ENCODE assay signal across 21 mouse cellular contexts in genomic region chr7:112261121-112261520, GRCm38 (mm10). TPM values are rescaled to one million over a fixed set of nuclear protein-coding genes. Genes with fewer than 3 reads are reported as not detected.
DNase-seq lines count a peak whose midpoint lies in the region; ATAC-seq and TF ChIP-seq lines count a peak whose summit lies in the region.
"Had no signal": no experiment of that assay in that cellular context is flagged by ENCODE, and none has a peak within 500 bp of the region (broad histone marks: within the 10 kb centered on the region; RNA-seq: fewer than 3 reads in every experiment).

No protein-coding gene starts in this region.

- intact Hi-C loops in heart, postnatal 25 days (cut with DNase I): no loop called here
- intact Hi-C loops in heart, postnatal 10 days (cut with DNase I): no loop called here

- 0 out of 2 replicates have a peak overlapping the region, but pooled peaks have one; percentile 39 for H3K27ac ChIP-seq in embryonic facial prominence, embryonic 15.5 days (replicated peaks)
- peak overlapping the region; percentile 85 for H3K27ac ChIP-seq in heart, embryonic 11.5 days (ENCODE audit: low read depth, low read length)
- H3K27ac ChIP-seq in cerebellum, adult 2 months (ENCODE audit: insufficient read depth, low read length): no peak overlapping the region
- no peak overlapping the region for H3K27ac ChIP-seq in forebrain, embryonic 10.5 days
- H3K27ac ChIP-seq: hindbrain, embryonic 14.5 days; liver, embryonic 14.5 days; midbrain, embryonic 13.5 days; neural tube, embryonic 13.5 days had no signal

- TF ChIP-seq CTCF in cerebellum, adult 2 months (IDR thresholded peaks at IDR 0.05; ENCODE audit: borderline replicate concordance, insufficient read depth, low read depth, low read length): no peak

- no peaks in the 10 kb centered on the region for H3K27me3 ChIP-seq in embryonic facial prominence, embryonic 15.5 days
- H3K27me3 ChIP-seq in heart, embryonic 11.5 days (ENCODE audit: control insufficient read depth, insufficient read depth, low read length): no peaks in the 10 kb centered on the region
- H3K27me3 ChIP-seq in cerebellum, adult 2 months (ENCODE audit: control insufficient read depth, insufficient read depth, low read length): no peaks in the 10 kb centered on the region
- H3K27me3 ChIP-seq in forebrain, embryonic 10.5 days (ENCODE audit: poor library complexity, severe bottlenecking): no peaks in the 10 kb centered on the region
- H3K27me3 ChIP-seq: midbrain, embryonic 13.5 days; neural tube, embryonic 13.5 days had no signal

- H3K4me1 ChIP-seq in embryonic facial prominence, embryonic 15.5 days: no peaks in the 10 kb centered on the region
- peaks cover 71% of the 10 kb centered on the region for H3K4me1 ChIP-seq in heart, embryonic 11.5 days (ENCODE audit: control insufficient read depth, insufficient read depth, low read length)
- peaks cover 34% of the 10 kb centered on the region for H3K4me1 ChIP-seq in cerebellum, adult 2 months (ENCODE audit: control insufficient read depth, insufficient read depth, low read length)
- no peaks in the 10 kb centered on the region for H3K4me1 ChIP-seq in forebrain, embryonic 10.5 days
- H3K4me1 ChIP-seq: midbrain, embryonic 13.5 days; neural tube, embryonic 13.5 days had no signal

- no peak overlapping the region for H3K4me3 ChIP-seq in embryonic facial prominence, embryonic 15.5 days (replicated peaks)
- H3K4me3 ChIP-seq in heart, embryonic 11.5 days (ENCODE audit: low read depth, low read length): no peak overlapping the region
- H3K4me3 ChIP-seq in cerebellum, adult 2 months (replicated peaks; ENCODE audit: insufficient read depth, low read depth, low read length): no peak overlapping the region
- H3K4me3 ChIP-seq in forebrain, embryonic 10.5 days: no peak overlapping the region
- H3K4me3 ChIP-seq: midbrain, embryonic 13.5 days; neural tube, embryonic 13.5 days had no signal

- WGBS in embryonic facial prominence, embryonic 15.5 days: 76% methylated on average over 5 of the region's 5 CpGs
- 49% methylated on average over 5 of the region's 5 CpGs for WGBS in heart, embryonic 11.5 days (ENCODE audit: insufficient replicate concordance)
- 26% methylated on average over 5 of the region's 5 CpGs for WGBS in cerebellum, adult 2 months
- 90% methylated on average over 5 of the region's 5 CpGs for WGBS in forebrain, embryonic 10.5 days

- no peaks in the 10 kb centered on the region for H3K9me3 ChIP-seq in embryonic facial prominence, embryonic 15.5 days (replicated peaks)
- H3K9me3 ChIP-seq in heart, embryonic 11.5 days (replicated peaks; ENCODE audit: control insufficient read depth, low read length): no peaks in the 10 kb centered on the region
- H3K9me3 ChIP-seq in forebrain, embryonic 10.5 days: no peaks in the 10 kb centered on the region
- H3K9me3 ChIP-seq: midbrain, embryonic 13.5 days; neural tube, embryonic 13.5 days had no signal

- DNase-seq in heart, adult 18-20 months: peak; percentile 60 to 73
- no peak for DNase-seq in heart, postnatal 25 days (ENCODE audit: low spot score)
- peak; percentile 59 to 70 for DNase-seq in heart, postnatal 10 days
- no peak for DNase-seq in MN1 (ENCODE audit: low spot score)
- DNase-seq in cerebellum, adult 2 months: no peak
- DNase-seq in forebrain, embryonic 10.5 days (ENCODE audit: extremely low spot score, low spot score): no peak
- DNase-seq: adrenal gland, postnatal 36 days; cerebellum, adult 18-20 months; cerebellum, postnatal 36 days; kidney, adult 9 months; kidney, postnatal 36 days; thymus, postnatal 36 days had no signal

- no peak overlapping the region for H3K9ac ChIP-seq in embryonic facial prominence, embryonic 15.5 days
- no peak overlapping the region for H3K9ac ChIP-seq in heart, embryonic 11.5 days (ENCODE audit: low read depth, low read length)
- H3K9ac ChIP-seq: hindbrain, embryonic 14.5 days; liver, embryonic 14.5 days; midbrain, embryonic 13.5 days; neural tube, embryonic 13.5 days had no signal

- H3K36me3 ChIP-seq in embryonic facial prominence, embryonic 15.5 days: no peaks in the 10 kb centered on the region
- peaks cover 8% of the 10 kb centered on the region; the same call in 1 of the 2 replicates for H3K36me3 ChIP-seq in heart, embryonic 11.5 days (ENCODE audit: control insufficient read depth, insufficient read depth, low read length)
- H3K36me3 ChIP-seq in forebrain, embryonic 10.5 days (replicated peaks): no peaks in the 10 kb centered on the region
- H3K36me3 ChIP-seq: midbrain, embryonic 13.5 days; neural tube, embryonic 13.5 days had no signal

- no peak overlapping the region for H3K4me2 ChIP-seq in embryonic facial prominence, embryonic 15.5 days (replicated peaks)
- no peak overlapping the region for H3K4me2 ChIP-seq in heart, embryonic 11.5 days
- H3K4me2 ChIP-seq: hindbrain, embryonic 14.5 days; midbrain, embryonic 13.5 days; neural tube, embryonic 13.5 days had no signal

- ATAC-seq in embryonic facial prominence, embryonic 15.5 days (ENCODE audit: insufficient number of reproducible peaks, low FRiP score, low TSS enrichment, low read depth): no peak
- ATAC-seq in heart, embryonic 11.5 days (replicated peaks; ENCODE audit: insufficient number of reproducible peaks, low FRiP score, low TSS enrichment): 0 out of 2 replicates have a peak, but pooled peaks have one; percentile 16
- ATAC-seq: forebrain, embryonic 16.5 days; midbrain, embryonic 13.5 days had no signal

- TF ChIP-seq POLR2A in cerebellum, adult 2 months (IDR thresholded peaks at IDR 0.05; ENCODE audit: borderline replicate concordance, insufficient read depth, low read length): no peak

RNA-seq across cellular contexts. Expression of gene Mical2, which starts 35.5 kb away (rescaled TPM):
- total RNA-seq in heart, adult 18-20 months (2021): 10 to 100 TPM; 80.4 to 85.1 TPM
- total RNA-seq in heart, postnatal 25 days (2021): 100 to 1,000 TPM in 1 of 2 experiments, 10 to 100 TPM in 1; 93.4 to 103 TPM
- 11.5 and 11.7 TPM in 2 replicates for polyA plus RNA-seq in embryonic facial prominence, embryonic 15.5 days (2015; fragmentation: Nextera tagmentation; extraction: Ambion mirVana)
- 117 and 132 TPM in 2 replicates for polyA plus RNA-seq in heart, embryonic 11.5 days (2014; fragmentation: Nextera tagmentation; extraction: Ambion mirVana)
- total RNA-seq in heart, postnatal 10 days (2021): 100 to 1,000 TPM; 177 to 185 TPM
- 173 and 203 TPM in 2 replicates for polyA plus RNA-seq in cerebellum, adult 2 months (2012; rRNA removed)
- 0.87 and 0.88 TPM in 2 replicates for polyA plus RNA-seq in forebrain, embryonic 10.5 days (2016; fragmentation: Nextera tagmentation; extraction: Ambion mirVana)
- total RNA-seq: CH12.LX, MEL had no signal

Comparison
In these comparisons a context has a peak if more than half of its experiments do, and no peak if none do; other contexts are left out.
1. DNase-seq: peak in heart, adult 18-20 months (2 of 2) and heart, postnatal 10 days (2 of 2); none in heart, postnatal 25 days (single experiment), MN1 (single experiment), cerebellum, adult 2 months (0 of 2) and forebrain, embryonic 10.5 days (single experiment).
2. H3K27ac ChIP-seq: peak in embryonic facial prominence, embryonic 15.5 days (single experiment) and heart, embryonic 11.5 days (single experiment); none in cerebellum, adult 2 months (single experiment) and forebrain, embryonic 10.5 days (single experiment).